Mouse (Mus musculus) liver, embryonic 14.5 days (tissue): ENCODE results near the gene Hcrtr2. TPM values are rescaled to one million over a fixed set of nuclear protein-coding genes. Genes with fewer than 3 reads are reported as not detected.
A peak's percentile ranks its signal among the peaks of the same experiment; 100 is the strongest.

ENCODE experiments used
- ATAC-seq: fragments of 200-750 bp; cut with Nextera tagmentation; 2 replicates; pipeline ENCODE4 v1.8.0; 2017; ENCODE audit warnings: moderate number of reproducible peaks, mild to moderate bottlenecking, moderate library complexity; ENCODE audit not compliant: insufficient read depth
- DNase-seq, 3 experiments: peaks; one replicate each; pipeline ENCODE4 v3.0.0-alpha.2; 2012 to 2013; ENCODE audit warnings: low read depth in 3 of 3, low spot score in 3 of 3
- H3K27ac ChIP-seq: fragments of 300-500 bp; sonication (generic); 2 replicates; pipeline ENCODE4 v1.5.1; 2014; ENCODE audit warnings: moderate library complexity, mild to moderate bottlenecking, control low read depth, inconsistent platforms
- H3K27me3 ChIP-seq: fragments of 300-500 bp; sonication (generic); 2 replicates; pipeline ENCODE4 v1.6.1; 2014; ENCODE audit warnings: mild to moderate bottlenecking, low read length, moderate library complexity; ENCODE audit not compliant: control insufficient read depth, insufficient read depth
- H3K36me3 ChIP-seq: fragments of 300-500 bp; sonication (generic); replicated peaks from 2 replicates; pipeline ENCODE4 v1.6.1; 2014; ENCODE audit warnings: low read depth; ENCODE audit not compliant: control insufficient read depth, insufficient read depth
- H3K4me1 ChIP-seq, 2 experiments: fragments of 200-500 bp in 1 of 2; fragments of 300-500 bp in 1 of 2; sonication (generic) in 1 of 2; replicated peaks; 2 replicates each; pipeline ENCODE4 v1.6.1; 2012 to 2014; ENCODE audit warnings: antibody characterized with exemption in 1 of 2, inconsistent platforms in 1 of 2, low read length in 1 of 2; ENCODE audit not compliant: control insufficient read depth in 2 of 2, insufficient read depth in 2 of 2
- H3K4me2 ChIP-seq: fragments of 300-500 bp; sonication (generic); 2 replicates; pipeline ENCODE4 v1.6.1; 2014; ENCODE audit warnings: low read depth, mild to moderate bottlenecking, control low read depth, moderate library complexity
- H3K4me3 ChIP-seq, 2 experiments: fragments of 200-500 bp in 1 of 2; fragments of 300-500 bp in 1 of 2; sonication (generic) in 1 of 2; 2 replicates each; pipeline ENCODE4 v1.5.1; 2012 to 2014; ENCODE audit warnings: low read depth in 2 of 2, low read length in 2 of 2, mild to moderate bottlenecking in 2 of 2, control low read depth in 1 of 2, inconsistent platforms in 1 of 2, moderate library complexity in 1 of 2; ENCODE audit not compliant: insufficient read depth in 1 of 2
- H3K9ac ChIP-seq: fragments of 300-500 bp; sonication (generic); replicated peaks from 2 replicates; pipeline ENCODE4 v1.6.1; 2014; ENCODE audit warnings: mild to moderate bottlenecking, control low read depth, moderate library complexity
- H3K9me3 ChIP-seq: fragments of 300-500 bp; sonication (generic); 2 replicates; pipeline ENCODE4 v1.6.1; 2016; ENCODE audit warnings: low read length, mixed read lengths; ENCODE audit not compliant: control insufficient read depth
- CTCF ChIP-seq: IDR thresholded peaks from 2 replicates; pipeline ENCODE4 v1.5.1; 2016; ENCODE audit warnings: antibody characterized with exemption, low read depth, control low read depth
- EP300 ChIP-seq: IDR thresholded peaks from 2 replicates; pipeline ENCODE4 v1.6.1; 2016; ENCODE audit warnings: antibody characterized with exemption, low read depth
- WGBS: fragments of 180-500 bp; shearing (Covaris S2); extraction: QIAGEN DNeasy Blood & Tissue Kit; methylation state at CpG from one replicate; pipeline ENCODE4 v1.1.7; 2014; ENCODE audit not compliant: insufficient replicate concordance; 5-methylcytosine and 5-hydroxymethylcytosine counted together
- polyA plus RNA-seq, 2 experiments: library from polyadenylated mRNA; depleted of rRNA in 1 of 2; stranded (reverse) in 1 of 2; unstranded in 1 of 2; fragments of >200 nt; fragmentation: Nextera tagmentation in 1 of 2; extraction: Ambion mirVana in 1 of 2; gene quantifications; 2 replicates each; pipeline versions ENCODE4 v1.2.1 to v1.2.3; 2012 to 2014

Gene Hcrtr2
- polyA plus RNA-seq (2012; rRNA removed) (0.01 and 0.02 TPM in 2 replicates), polyA plus RNA-seq (2014; fragmentation: Nextera tagmentation; extraction: Ambion mirVana) (not detected in 2 replicates)

- H3K36me3 ChIP-seq: no peaks in the 10 kb centered on the region
- 65% methylated on average over 6 of the region's 6 CpGs for WGBS
- no peaks in the 10 kb centered on the region for H3K9me3 ChIP-seq
- H3K4me2 ChIP-seq: peak within 1 kb of the TSS; percentile 29
- H3K9ac ChIP-seq: no peak within 1 kb of the TSS
- H3K4me3 ChIP-seq: peak within 1 kb of the TSS; percentile 12 to 13; a peak in 1 of 4 replicates
- no peak for TF ChIP-seq CTCF
- TF ChIP-seq EP300: no peak
- H3K27me3 ChIP-seq: peaks cover 20% of the 10 kb centered on the region
- DNase-seq: no peak
- H3K27ac ChIP-seq: no peak within 1 kb of the TSS
- H3K4me1 ChIP-seq: no peaks in the 10 kb centered on the region
- ATAC-seq: no peak
Observed at GRCm38 (mm10) chr9:76323756-76324155, at the start of gene Hcrtr2. TSS of gene Hcrtr2 (minus strand) at chr9:76323856.

- H3K4me2 ChIP-seq: no peak overlapping the region
- H3K27me3 ChIP-seq: no peaks in the 10 kb centered on the region
- ATAC-seq (no peak), DNase-seq (no peak)
- no peak overlapping the region for H3K4me3 ChIP-seq
- 65% methylated on average over 6 of the region's 6 CpGs for WGBS
- H3K36me3 ChIP-seq: no peaks in the 10 kb centered on the region
- no peaks in the 10 kb centered on the region for H3K4me1 ChIP-seq
- no peaks in the 10 kb centered on the region for H3K9me3 ChIP-seq
- TF ChIP-seq CTCF (no peak), EP300 (no peak)
- H3K9ac ChIP-seq: no peak overlapping the region
- no peak overlapping the region for H3K27ac ChIP-seq
Observed at GRCm38 (mm10) chr9:76364874-76365273, 41.2 kb upstream of the Hcrtr2 start.

DNA sequence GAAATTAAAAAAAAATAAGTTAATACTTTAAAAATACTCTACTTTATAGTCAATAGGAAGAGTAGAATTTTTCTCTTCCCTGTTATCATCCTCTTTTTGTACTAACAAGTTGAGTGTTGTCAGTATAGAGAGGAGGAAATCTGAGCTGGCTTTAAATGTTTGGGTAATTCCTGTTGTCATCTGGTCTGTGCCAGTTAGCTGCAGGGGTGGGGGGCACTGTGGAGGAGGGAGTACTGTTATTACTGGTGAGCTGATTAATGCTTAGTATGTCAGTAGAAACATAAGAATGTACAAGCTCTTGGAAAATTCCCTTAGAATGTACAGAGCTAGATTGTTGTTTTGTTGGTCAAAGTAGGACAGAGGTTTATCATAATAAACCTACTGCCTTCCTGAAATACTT is 36.7 kb upstream of the Hcrtr2 start:
- H3K4me3 ChIP-seq: no peak overlapping the region
- DNase-seq (no peak), ATAC-seq (no peak)
- H3K36me3 ChIP-seq: no peaks in the 10 kb centered on the region
- H3K9ac ChIP-seq: no peak overlapping the region
- H3K9me3 ChIP-seq: no peaks in the 10 kb centered on the region
- TF ChIP-seq CTCF (no peak), EP300 (no peak)
- H3K27ac ChIP-seq: no peak overlapping the region
- no peaks in the 10 kb centered on the region for H3K27me3 ChIP-seq
- no peak overlapping the region for H3K4me2 ChIP-seq
- no peaks in the 10 kb centered on the region for H3K4me1 ChIP-seq

DNA sequence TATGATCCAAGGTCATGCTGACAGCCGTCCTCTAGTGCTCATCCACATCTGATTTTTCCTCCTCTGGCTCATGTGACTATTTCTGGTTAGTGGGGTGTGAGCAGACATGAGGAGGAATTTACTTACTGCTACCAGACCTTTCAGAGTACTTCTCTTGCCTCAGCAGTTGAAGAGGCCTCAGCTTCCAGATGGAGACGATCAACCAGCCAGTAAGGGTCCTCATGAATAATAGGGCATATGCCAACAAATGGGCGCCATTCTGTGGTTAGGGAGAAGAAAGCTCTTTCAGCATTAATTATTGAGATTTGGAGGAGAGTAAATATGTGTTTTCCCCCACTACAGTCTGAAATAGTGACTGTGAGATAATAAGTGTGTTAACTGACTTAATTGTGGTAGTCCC is 28.7 kb upstream of the Hcrtr2 start:
- Histone ChIP-seq H3K27ac (no peak overlapping the region), H3K9ac (no peak overlapping the region), H3K4me2 (no peak overlapping the region), H3K4me3 (no peak overlapping the region), H3K27me3 (no peaks in the 10 kb centered on the region), H3K4me1 (no peaks in the 10 kb centered on the region), H3K36me3 (no peaks in the 10 kb centered on the region), H3K9me3 (no peaks in the 10 kb centered on the region)
- no peak for DNase-seq
- 55% methylated on average over 3 of the region's 3 CpGs for WGBS
- ATAC-seq: no peak
- TF ChIP-seq EP300 (no peak), CTCF (no peak)

- no peak for ATAC-seq
- WGBS: 23% methylated on average over 1 of the region's 1 CpGs
- Histone ChIP-seq H3K4me1 (no peaks in the 10 kb centered on the region), H3K9ac (no peak overlapping the region), H3K27me3 (no peaks in the 10 kb centered on the region), H3K36me3 (no peaks in the 10 kb centered on the region), H3K4me2 (no peak overlapping the region), H3K27ac (no peak overlapping the region), H3K4me3 (no peak overlapping the region), H3K9me3 (no peaks in the 10 kb centered on the region)
- DNase-seq: no peak
- TF ChIP-seq CTCF (no peak), EP300 (no peak)
Observed at GRCm38 (mm10) chr9:76347298-76347697, 23.6 kb upstream of the Hcrtr2 start.

GRCm38 (mm10) chr9:76331081-76331480 is 7.4 kb upstream of the Hcrtr2 start:
- ATAC-seq (no peak), DNase-seq (no peak)
- WGBS: 35% methylated on average over 1 of the region's 1 CpGs
- no peaks in the 10 kb centered on the region for H3K36me3 ChIP-seq
- no peak overlapping the region for H3K4me2 ChIP-seq
- H3K9me3 ChIP-seq: no peaks in the 10 kb centered on the region
- H3K4me3 ChIP-seq: no peak overlapping the region
- H3K27me3 ChIP-seq: no peaks in the 10 kb centered on the region
- H3K4me1 ChIP-seq: no peaks in the 10 kb centered on the region
- no peak overlapping the region for H3K27ac ChIP-seq
- TF ChIP-seq CTCF (no peak), EP300 (no peak)
- H3K9ac ChIP-seq: no peak overlapping the region
